Mouse (Mus musculus) MEL (cell line): ENCODE measurements at regions not wholly inside any gene's neighbourhood (a gene's known extent, or its start where the extent isn't known, plus 50 kb on each side); places are given as distances from the start of the nearest gene placed in this dataset.

Source experiments
- DNase-seq: peaks from one replicate; pipeline ENCODE4 v3.0.0; 2011; ENCODE audit warnings: low read depth, low spot score
- H3K27ac ChIP-seq: 2 replicates; pipeline ENCODE4 v1.5.1; 2012; ENCODE audit warnings: low read depth, mild to moderate bottlenecking, control low read depth, low read length, moderate library complexity; ENCODE audit not compliant: control insufficient read depth
- H3K27me3 ChIP-seq, 2 experiments: fragments of 150-350 bp in 1 of 2; sonication (generic) in 1 of 2; 2 replicates each; pipeline ENCODE4 v1.6.1; 2012; ENCODE audit warnings: low read length in 2 of 2, mild to moderate bottlenecking in 2 of 2, improper control_type of control experiment in 1 of 2, moderate library complexity in 1 of 2; ENCODE audit not compliant: insufficient read depth in 2 of 2, control insufficient read depth in 1 of 2
- H3K36me3 ChIP-seq, 2 experiments: 2 replicates each; pipeline ENCODE4 v1.6.1; 2012 to 2014; ENCODE audit warnings: low read length in 2 of 2, improper control_type of control experiment in 1 of 2, inconsistent platforms in 1 of 2, mild to moderate bottlenecking in 1 of 2; ENCODE audit not compliant: insufficient read depth in 2 of 2, control insufficient read depth in 1 of 2
- H3K4me1 ChIP-seq, 2 experiments: fragments of 150-350 bp in 1 of 2; sonication (generic) in 1 of 2; 2 replicates each; pipeline ENCODE4 v1.6.1; 2012; ENCODE audit warnings: low read length in 2 of 2, improper control_type of control experiment in 1 of 2, mild to moderate bottlenecking in 1 of 2; ENCODE audit not compliant: insufficient read depth in 2 of 2, control insufficient read depth in 1 of 2
- H3K4me3 ChIP-seq, 2 experiments: fragments of 150-350 bp in 1 of 2; sonication (generic) in 1 of 2; 2 replicates each; pipeline ENCODE4 v1.5.1; 2012; ENCODE audit warnings: low read depth in 2 of 2, low read length in 2 of 2, mild to moderate bottlenecking in 2 of 2, moderate library complexity in 2 of 2, control low read depth in 1 of 2, improper control_type of control experiment in 1 of 2; ENCODE audit not compliant: control insufficient read depth in 1 of 2, insufficient read depth in 1 of 2
- H3K79me2 ChIP-seq: 2 replicates; pipeline ENCODE4 v1.6.1; 2012; ENCODE audit warnings: mild to moderate bottlenecking, low read length, moderate library complexity; ENCODE audit not compliant: control insufficient read depth, poor library complexity, insufficient read depth
- H3K9ac ChIP-seq: 2 replicates; pipeline ENCODE4 v1.6.1; 2012; ENCODE audit warnings: low read depth, mild to moderate bottlenecking, control low read depth, low read length, moderate library complexity; ENCODE audit not compliant: control insufficient read depth, poor library complexity, severe bottlenecking
- H3K9me3 ChIP-seq: fragments of 150-350 bp; sonication (generic); replicated peaks from 2 replicates; pipeline ENCODE4 v1.6.1; 2012; ENCODE audit warnings: mild to moderate bottlenecking, low read length, improper control_type of control experiment, moderate library complexity; ENCODE audit not compliant: insufficient read depth
- CHD1 ChIP-seq: IDR thresholded peaks from 2 replicates; pipeline ENCODE4 v1.6.1; 2012; ENCODE audit warnings: low read depth, mild to moderate bottlenecking, inconsistent platforms, low read length, improper control_type of control experiment
- E2F4 ChIP-seq: IDR thresholded peaks from 2 replicates; pipeline ENCODE4 v1.6.1; 2011; ENCODE audit warnings: low read depth, low read length, improper control_type of control experiment, borderline replicate concordance
- EP300 ChIP-seq, 2 experiments: IDR thresholded peaks; 2 replicates each; pipeline ENCODE4 v1.6.1; 2011; ENCODE audit warnings: improper control_type of control experiment in 2 of 2, low read length in 2 of 2, low read depth in 1 of 2, mild to moderate bottlenecking in 1 of 2
- HCFC1 ChIP-seq: IDR thresholded peaks from 2 replicates; pipeline ENCODE4 v1.6.1; 2012; ENCODE audit warnings: low read depth, mild to moderate bottlenecking, inconsistent platforms, low read length, improper control_type of control experiment, moderate library complexity
- JUND ChIP-seq: IDR thresholded peaks from 2 replicates; pipeline ENCODE4 v1.6.1; 2011; ENCODE audit warnings: low read depth, mild to moderate bottlenecking, improper control_type of control experiment, low read length
- KAT2A ChIP-seq: conservative IDR thresholded peaks from 2 replicates; pipeline ENCODE4 v1.6.1; 2012; ENCODE audit warnings: low read depth, low read length, improper control_type of control experiment, inconsistent platforms
- MAX ChIP-seq: IDR thresholded peaks from 2 replicates; pipeline ENCODE4 v1.6.1; 2011; ENCODE audit warnings: low read length, improper control_type of control experiment
- MEF2A ChIP-seq: IDR thresholded peaks from 2 replicates; pipeline ENCODE4 v1.6.1; 2014; ENCODE audit warnings: low read depth, mild to moderate bottlenecking, inconsistent platforms, low read length, improper control_type of control experiment; ENCODE audit not compliant: poor library complexity, insufficient replicate concordance, severe bottlenecking; ENCODE audit errors: extremely low read depth
- MYC ChIP-seq: IDR thresholded peaks from 2 replicates; pipeline ENCODE4 v1.6.1; 2011; ENCODE audit warnings: low read depth, mild to moderate bottlenecking, low read length, improper control_type of control experiment, moderate library complexity
- POLR2A ChIP-seq, 2 experiments: IDR thresholded peaks; 2 replicates each; pipeline ENCODE4 v1.6.1; 2011 to 2012; ENCODE audit warnings: low read length in 2 of 2, mild to moderate bottlenecking in 2 of 2, control low read depth in 1 of 2, improper control_type of control experiment in 1 of 2, low read depth in 1 of 2, moderate library complexity in 1 of 2; ENCODE audit not compliant: control insufficient read depth in 1 of 2, insufficient read depth in 1 of 2, poor library complexity in 1 of 2
- RCOR1 ChIP-seq: IDR thresholded peaks from 2 replicates; pipeline ENCODE4 v1.6.1; 2012; ENCODE audit warnings: low read depth, mild to moderate bottlenecking, inconsistent platforms, low read length, improper control_type of control experiment
- SMC3 ChIP-seq: IDR thresholded peaks from 2 replicates; pipeline ENCODE4 v1.6.1; 2011; ENCODE audit warnings: low read depth, low read length, improper control_type of control experiment
- TAL1 ChIP-seq: IDR thresholded peaks from 2 replicates; pipeline ENCODE4 v1.6.1; 2012; ENCODE audit warnings: mild to moderate bottlenecking, inconsistent platforms, low read length, moderate library complexity, mixed read lengths
- TBP ChIP-seq: IDR thresholded peaks from 2 replicates; pipeline ENCODE4 v1.8.0; 2011; ENCODE audit warnings: low read depth, low read length, improper control_type of control experiment
- TCF12 ChIP-seq: IDR thresholded peaks from 2 replicates; pipeline ENCODE4 v1.6.1; 2014; ENCODE audit warnings: low read depth, mild to moderate bottlenecking, inconsistent platforms, low read length, improper control_type of control experiment, moderate library complexity
- USF1 ChIP-seq: IDR thresholded peaks from 2 replicates; pipeline ENCODE4 v1.6.1; 2014; ENCODE audit warnings: low read depth, mild to moderate bottlenecking, inconsistent platforms, low read length, improper control_type of control experiment, moderate library complexity
- ZC3H11A ChIP-seq: IDR thresholded peaks from 2 replicates; pipeline ENCODE4 v1.6.1; 2012; ENCODE audit warnings: low read depth, mild to moderate bottlenecking, inconsistent platforms, low read length, improper control_type of control experiment
- ZKSCAN1 ChIP-seq: IDR thresholded peaks from 2 replicates; pipeline ENCODE4 v1.6.1; 2012; ENCODE audit warnings: low read depth, mild to moderate bottlenecking, inconsistent platforms, low read length, improper control_type of control experiment, moderate library complexity
- ZMIZ1 ChIP-seq: IDR thresholded peaks from 2 replicates; pipeline ENCODE4 v1.6.1; 2012; ENCODE audit warnings: low read depth, mild to moderate bottlenecking, inconsistent platforms, low read length, improper control_type of control experiment, moderate library complexity
- ZNF384 ChIP-seq: IDR thresholded peaks from 2 replicates; pipeline ENCODE4 v1.6.1; 2012; ENCODE audit warnings: low read depth, mild to moderate bottlenecking, inconsistent platforms, low read length, improper control_type of control experiment

- H3K36me3 ChIP-seq = no peaks in the 10 kb centered on the region
- TF ChIP-seq KAT2A (no peak), ZMIZ1 (no peak), JUND (no peak), HCFC1 (no peak), CHD1 (no peak), TBP (no peak)
- TF ChIP-seq, all 39 proteins: peak for 0
- H3K9ac ChIP-seq = no peak overlapping the region
- H3K4me1 ChIP-seq = no peaks in the 10 kb centered on the region
- no peak overlapping the region for H3K27ac ChIP-seq
- H3K4me3 ChIP-seq = no peak overlapping the region
- DNase-seq = no peak
- H3K79me2 ChIP-seq = no peaks in the 10 kb centered on the region
- H3K27me3 ChIP-seq = no peaks in the 10 kb centered on the region
- H3K9me3 ChIP-seq = no peaks in the 10 kb centered on the region
These were observed 392.6 kb downstream of the Bcl11a start for GRCm38 (mm10) chr11:24470469-24470868.

- H3K9me3 ChIP-seq = no peaks in the 10 kb centered on the region
- DNase-seq = no peak
- H3K27ac ChIP-seq = no peak overlapping the region
- no peaks in the 10 kb centered on the region for H3K36me3 ChIP-seq
- TF ChIP-seq MAX (no peak), EP300 (IDR thresholded peaks at IDR 0.05; ENCODE audit: low read depth in 1 of 2, low read length in 2 of 2) (no peak), ZNF384 (no peak), USF1 (no peak), ZKSCAN1 (no peak), KAT2A (no peak), POLR2A (IDR thresholded peaks at IDR 0.05; ENCODE audit: control insufficient read depth in 1 of 2, insufficient read depth in 1 of 2, low read depth in 1 of 2, low read length in 2 of 2, poor library complexity in 1 of 2) (no peak), E2F4 (no peak), TBP (no peak), MEF2A (no peak), MYC (no peak), TCF12 (no peak), TAL1 (no peak), ZC3H11A (no peak), RCOR1 (no peak), SMC3 (no peak)
- H3K9ac ChIP-seq = no peak overlapping the region
- H3K27me3 ChIP-seq = no peaks in the 10 kb centered on the region; a peak in 1 of 4 replicates
- H3K79me2 ChIP-seq = no peaks in the 10 kb centered on the region
- no peak overlapping the region for H3K4me3 ChIP-seq
- no peaks in the 10 kb centered on the region for H3K4me1 ChIP-seq
These were observed 394.9 kb downstream of the Bcl11a start for GRCm38 (mm10) chr11:24472617-24473367.
